Mouse (Mus musculus): ENCODE data around the gene Tra2a.

DNA sequence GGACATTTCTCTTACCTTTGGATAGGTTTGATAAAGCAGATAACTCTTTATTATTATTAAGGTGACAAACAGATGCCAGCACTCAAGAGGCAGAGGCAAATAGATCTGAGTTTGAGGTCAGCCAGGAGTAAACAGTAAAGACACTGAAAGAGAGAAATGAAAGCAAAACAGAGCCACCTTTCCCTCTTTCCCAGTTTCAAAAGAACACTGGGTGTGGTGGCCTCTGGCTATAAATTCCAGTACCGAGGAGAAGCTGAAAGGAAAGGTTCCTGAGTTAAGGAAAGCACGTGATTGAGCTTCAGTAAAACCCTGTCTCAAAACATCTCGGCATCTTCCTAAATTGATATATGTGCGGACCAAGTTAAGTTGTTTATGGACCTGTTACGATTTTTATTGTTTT, 4.1 kb downstream of the Tra2a start:
- TF ChIP-seq CHD2 (IDR thresholded peaks at IDR 0.05; ENCODE audit: low read length): no peak
- no peak for TF ChIP-seq IRF4 (IDR thresholded peaks at IDR 0.05; ENCODE audit: low read depth, low read length)
- TF ChIP-seq POLR2A (IDR thresholded peaks at IDR 0.05; ENCODE audit: low read depth, low read length): no peak
- TF ChIP-seq RAD21 (IDR thresholded peaks at IDR 0.05; ENCODE audit: low read depth, low read length): no peak
- TF ChIP-seq SMC3 (IDR thresholded peaks at IDR 0.05; ENCODE audit: low read depth, low read length): no peak
- TF ChIP-seq CTCF (conservative IDR thresholded peaks at IDR 0.05 in 1 of 2, IDR thresholded peaks at IDR 0.05 in 1 of 2; ENCODE audit: low read depth in 2 of 2, low read length in 2 of 2): no peak
- TF ChIP-seq GABPA (IDR thresholded peaks at IDR 0.05; ENCODE audit: insufficient replicate concordance, low read depth, low read length): no peak
- no peak for TF ChIP-seq ETS1 (conservative IDR thresholded peaks at IDR 0.05; ENCODE audit: low read depth, low read length)
- TF ChIP-seq SIN3A (IDR thresholded peaks at IDR 0.05; ENCODE audit: low read length): no peak
